Mouse (Mus musculus): ENCODE measurements around the gene Vmn1r204. TPM values are rescaled to one million over a fixed set of nuclear protein-coding genes. Genes with fewer than 3 reads are reported as not detected.
"Not testable (repeated sequence)": the region's sequence is repeated elsewhere in the genome, so short reads cannot be mapped to it uniquely, and the experiment has no call there.

Vmn1r204 gene
- polyA plus RNA-seq (2015; fragmentation: Nextera tagmentation; extraction: Ambion mirVana), result not detected in 2 replicates

DNA sequence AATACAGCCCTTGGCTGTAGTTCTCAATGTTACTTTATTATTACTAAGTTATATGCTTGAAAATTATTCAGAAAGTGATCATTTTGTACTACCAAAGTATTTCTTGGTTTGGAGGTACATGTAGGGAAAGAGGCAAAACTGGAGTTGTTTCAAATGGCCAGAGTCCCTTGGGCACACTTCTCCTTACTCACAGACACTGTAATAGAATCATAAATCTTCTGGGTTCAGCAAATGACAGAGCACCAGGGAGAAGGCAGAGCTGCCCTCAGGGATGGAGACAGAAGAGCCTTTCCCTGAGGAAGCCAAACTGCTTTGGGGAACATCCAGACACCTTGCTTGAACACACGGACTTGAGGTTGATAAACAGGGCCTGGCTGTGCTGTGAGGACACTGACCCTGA is at the start of gene Vmn1r204:
Vmn1r204 (plus strand) TSS at position 301 of the 400 bp plus-strand sequence.
- not testable (repeated sequence) for H3K4me2 ChIP-seq (replicated peaks; ENCODE audit: low read depth); H3K4me1 ChIP-seq (replicated peaks; ENCODE audit: control insufficient read depth, insufficient read depth, low read length); H3K9ac ChIP-seq (ENCODE audit: low read depth, low read length); ATAC-seq; H3K4me3 ChIP-seq (ENCODE audit: low read depth, low read length); H3K27me3 ChIP-seq (replicated peaks; ENCODE audit: control insufficient read depth, insufficient read depth, low read length); H3K27ac ChIP-seq (ENCODE audit: low read depth, low read length); H3K36me3 ChIP-seq (ENCODE audit: control insufficient read depth, insufficient read depth); H3K9me3 ChIP-seq (ENCODE audit: control insufficient read depth)
- 58% methylated on average over 1 of the region's 1 CpGs for WGBS

DNA sequence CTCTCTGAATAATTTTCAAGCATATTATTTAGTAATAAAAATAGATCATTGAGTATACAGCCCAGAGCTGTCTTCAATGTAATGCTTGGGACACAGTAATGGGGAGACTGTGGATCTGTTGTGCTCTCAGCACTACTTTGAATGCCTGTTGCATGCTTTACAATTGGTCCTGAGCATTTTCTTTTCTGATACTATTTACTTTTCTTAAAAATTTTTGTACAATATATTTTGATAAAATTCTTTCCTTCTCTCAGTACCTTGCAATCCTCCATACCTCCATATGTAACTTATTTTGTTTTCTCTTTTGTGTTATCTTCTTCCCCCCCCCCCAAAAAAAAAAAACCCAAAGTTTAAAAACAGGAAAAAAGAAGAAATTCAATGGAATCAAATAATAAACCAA is 47.7 kb upstream of the Vmn1r204 start, which contains the start of gene Vmn1r202:
Vmn1r202 (minus strand) TSS at position 101 of the 400 bp plus-strand sequence.
- Histone ChIP-seq H3K9me3 (ENCODE audit: control insufficient read depth) (no peaks in the 10 kb centered on the region), H3K4me2 (replicated peaks; ENCODE audit: low read depth) (no peak within 1 kb of the TSS), H3K4me3 (ENCODE audit: low read depth, low read length) (no peak within 1 kb of the TSS), H3K27me3 (replicated peaks; ENCODE audit: control insufficient read depth, insufficient read depth, low read length) (no peaks in the 10 kb centered on the region), H3K9ac (ENCODE audit: low read depth, low read length) (no peak within 1 kb of the TSS), H3K36me3 (ENCODE audit: control insufficient read depth, insufficient read depth) (no peaks in the 10 kb centered on the region), H3K27ac (ENCODE audit: low read depth, low read length) (no peak within 1 kb of the TSS), H3K4me1 (replicated peaks; ENCODE audit: control insufficient read depth, insufficient read depth, low read length) (no peaks in the 10 kb centered on the region)
- TF ChIP-seq CTCF (IDR thresholded peaks at IDR 0.05; ENCODE audit: low read depth), result no peak
- ATAC-seq, result no peak

DNA sequence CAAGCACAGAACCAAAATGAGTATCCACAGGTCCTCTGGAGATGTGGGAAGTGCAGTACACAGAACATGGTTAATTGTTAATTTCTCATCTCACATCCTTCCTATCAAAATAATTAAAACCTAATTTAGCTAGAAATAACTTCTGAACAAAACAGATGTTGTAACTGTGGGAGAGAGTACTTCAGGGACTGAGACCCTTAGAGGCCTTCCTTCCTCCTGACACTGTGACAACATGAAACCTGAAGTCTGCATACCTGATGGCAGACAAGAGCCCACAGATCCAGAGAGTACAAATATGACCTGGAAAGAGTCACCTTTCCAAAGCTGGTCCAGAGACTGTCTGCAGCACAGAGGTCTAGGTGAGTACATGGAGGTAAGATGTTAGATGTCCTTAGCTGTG is 35.2 kb upstream of the Vmn1r204 start, which contains the start of gene Vmn1r203:
Vmn1r203 (plus strand) TSS at position 301 of the 400 bp plus-strand sequence.
- Histone ChIP-seq H3K27me3 (replicated peaks; ENCODE audit: control insufficient read depth, insufficient read depth, low read length) (no peaks in the 10 kb centered on the region), H3K9me3 (ENCODE audit: control insufficient read depth) (no peaks in the 10 kb centered on the region), H3K4me1 (replicated peaks; ENCODE audit: control insufficient read depth, insufficient read depth, low read length) (no peaks in the 10 kb centered on the region), H3K27ac (ENCODE audit: low read depth, low read length) (no peak within 1 kb of the TSS), H3K36me3 (ENCODE audit: control insufficient read depth, insufficient read depth) (no peaks in the 10 kb centered on the region), H3K9ac (ENCODE audit: low read depth, low read length) (no peak within 1 kb of the TSS), H3K4me2 (replicated peaks; ENCODE audit: low read depth) (no peak within 1 kb of the TSS), H3K4me3 (ENCODE audit: low read depth, low read length) (no peak within 1 kb of the TSS)
- no peak for ATAC-seq
- no peak for TF ChIP-seq CTCF (IDR thresholded peaks at IDR 0.05; ENCODE audit: low read depth)

DNA sequence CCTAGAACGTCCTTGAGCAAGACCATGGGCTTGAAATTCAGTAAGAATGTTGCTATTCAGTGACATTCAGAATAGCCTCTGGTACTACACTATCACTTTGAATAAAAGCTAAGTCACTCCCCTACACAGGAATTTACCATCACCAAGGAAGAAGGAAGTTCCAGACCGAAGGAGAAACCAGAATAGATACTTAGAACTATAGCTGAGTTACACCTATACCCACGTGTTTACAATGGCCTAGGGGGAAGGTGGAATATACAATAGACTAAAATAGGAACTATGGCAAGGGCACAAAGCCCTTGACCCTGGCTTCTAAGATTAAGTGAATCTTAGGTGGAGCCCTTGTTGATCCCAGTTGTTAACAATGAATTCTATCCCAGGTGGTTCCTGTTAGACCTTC is 21.9 kb downstream of the Vmn1r204 start:
- not testable (repeated sequence) for H3K4me1 ChIP-seq (replicated peaks; ENCODE audit: control insufficient read depth, insufficient read depth, low read length); H3K9ac ChIP-seq (ENCODE audit: low read depth, low read length); H3K4me2 ChIP-seq (replicated peaks; ENCODE audit: low read depth); H3K4me3 ChIP-seq (ENCODE audit: low read depth, low read length); H3K27ac ChIP-seq (ENCODE audit: low read depth, low read length); ATAC-seq; H3K27me3 ChIP-seq (replicated peaks; ENCODE audit: control insufficient read depth, insufficient read depth, low read length); H3K36me3 ChIP-seq (ENCODE audit: control insufficient read depth, insufficient read depth); H3K9me3 ChIP-seq (ENCODE audit: control insufficient read depth)
- WGBS, result 84% methylated on average over 3 of the region's 3 CpGs

DNA sequence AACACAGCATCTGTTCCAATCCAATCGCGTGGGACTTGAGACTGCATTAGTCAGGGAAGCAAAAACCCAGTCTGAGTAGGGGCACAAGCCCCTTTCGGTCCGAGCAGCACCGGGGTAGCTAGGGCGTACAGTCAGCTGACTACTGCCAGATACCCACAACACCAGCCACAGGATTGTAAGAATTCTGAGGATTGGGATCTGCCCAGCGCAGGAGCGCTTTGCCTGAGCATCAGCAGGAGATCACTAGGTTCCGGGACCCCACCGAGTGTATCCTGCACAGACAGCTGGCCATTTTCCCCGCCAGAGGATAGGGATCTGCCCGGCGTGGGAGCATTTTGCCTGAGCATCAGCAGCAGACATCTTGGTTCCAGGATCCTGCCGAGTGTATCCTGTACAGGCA is 30.3 kb downstream of the Vmn1r204 start:
- not testable (repeated sequence) for ATAC-seq; H3K27ac ChIP-seq (ENCODE audit: low read depth, low read length); H3K4me1 ChIP-seq (replicated peaks; ENCODE audit: control insufficient read depth, insufficient read depth, low read length); H3K36me3 ChIP-seq (ENCODE audit: control insufficient read depth, insufficient read depth); H3K27me3 ChIP-seq (replicated peaks; ENCODE audit: control insufficient read depth, insufficient read depth, low read length); H3K9me3 ChIP-seq (ENCODE audit: control insufficient read depth); H3K9ac ChIP-seq (ENCODE audit: low read depth, low read length); H3K4me2 ChIP-seq (replicated peaks; ENCODE audit: low read depth); H3K4me3 ChIP-seq (ENCODE audit: low read depth, low read length)
- WGBS, result 79% methylated on average over 14 of the region's 14 CpGs

DNA sequence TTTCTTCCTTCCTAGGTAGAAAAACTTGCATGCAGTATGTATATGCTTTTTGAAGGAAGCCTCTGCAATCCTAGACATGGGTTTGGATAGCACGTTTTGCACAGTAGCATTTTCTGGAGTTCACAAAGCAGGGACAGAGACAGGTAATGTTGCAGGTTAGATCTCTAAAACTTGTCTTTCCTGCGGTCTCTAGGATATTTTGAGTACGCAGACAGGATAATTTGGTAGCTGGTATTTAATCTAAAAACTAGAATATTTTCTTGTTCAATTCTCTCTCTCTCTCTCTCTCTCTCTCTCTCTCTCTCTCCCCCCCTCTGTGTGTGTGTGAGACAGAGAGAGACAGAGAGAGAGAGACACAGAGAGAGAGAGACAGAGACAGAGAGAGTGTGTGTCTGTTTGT is 39.9 kb downstream of the Vmn1r204 start, which contains the start of gene Vmn1r205:
Vmn1r205 (minus strand) TSS at position 101 of the 400 bp plus-strand sequence.
- TF ChIP-seq CTCF (IDR thresholded peaks at IDR 0.05; ENCODE audit: low read depth), result no peak
- Histone ChIP-seq H3K4me2 (replicated peaks; ENCODE audit: low read depth) (no peak within 1 kb of the TSS), H3K36me3 (ENCODE audit: control insufficient read depth, insufficient read depth) (no peaks in the 10 kb centered on the region), H3K27ac (ENCODE audit: low read depth, low read length) (no peak within 1 kb of the TSS), H3K27me3 (replicated peaks; ENCODE audit: control insufficient read depth, insufficient read depth, low read length) (no peaks in the 10 kb centered on the region), H3K9ac (ENCODE audit: low read depth, low read length) (no peak within 1 kb of the TSS), H3K9me3 (ENCODE audit: control insufficient read depth) (no peaks in the 10 kb centered on the region), H3K4me3 (ENCODE audit: low read depth, low read length) (no peak within 1 kb of the TSS), H3K4me1 (replicated peaks; ENCODE audit: control insufficient read depth, insufficient read depth, low read length) (no peaks in the 10 kb centered on the region)
- 88% methylated on average over 3 of the region's 3 CpGs for WGBS
- no peak for ATAC-seq

Other genes starting within 250 kb of the Vmn1r204 start
- gene Vmn1r197, start 228.6 kb upstream of the Vmn1r204 start, polyA plus RNA-seq (2015; fragmentation: Nextera tagmentation; extraction: Ambion mirVana), result not detected in 2 replicates
- not detected in 2 replicates for gene Vmn1r198, start 202.8 kb upstream of the Vmn1r204 start, polyA plus RNA-seq (2015; fragmentation: Nextera tagmentation; extraction: Ambion mirVana)
- not detected in 2 replicates for gene Vmn1r199, start 173.4 kb upstream of the Vmn1r204 start, polyA plus RNA-seq (2015; fragmentation: Nextera tagmentation; extraction: Ambion mirVana)
- gene Vmn1r200, start 162.8 kb upstream of the Vmn1r204 start, polyA plus RNA-seq (2015; fragmentation: Nextera tagmentation; extraction: Ambion mirVana), result not detected in 2 replicates
- not detected in 2 replicates for gene Vmn1r201, start 81.3 kb upstream of the Vmn1r204 start, polyA plus RNA-seq (2015; fragmentation: Nextera tagmentation; extraction: Ambion mirVana)
- gene Vmn1r202, start 47.8 kb upstream of the Vmn1r204 start, polyA plus RNA-seq (2015; fragmentation: Nextera tagmentation; extraction: Ambion mirVana), result not detected in 2 replicates
- gene Vmn1r203, start 35.1 kb upstream of the Vmn1r204 start, polyA plus RNA-seq (2015; fragmentation: Nextera tagmentation; extraction: Ambion mirVana), result not detected in 2 replicates
- gene Vmn1r205, start 39.8 kb downstream of the Vmn1r204 start, polyA plus RNA-seq (2015; fragmentation: Nextera tagmentation; extraction: Ambion mirVana), result not detected in 2 replicates
- not detected in 2 replicates for gene Vmn1r206, start 71.1 kb downstream of the Vmn1r204 start, polyA plus RNA-seq (2015; fragmentation: Nextera tagmentation; extraction: Ambion mirVana)
- gene Vmn1r207-ps, start 176.4 kb downstream of the Vmn1r204 start, polyA plus RNA-seq (2015; fragmentation: Nextera tagmentation; extraction: Ambion mirVana), result not detected in 2 replicates
- gene Vmn1r208, start 224.2 kb downstream of the Vmn1r204 start, polyA plus RNA-seq (2015; fragmentation: Nextera tagmentation; extraction: Ambion mirVana), result not detected in 2 replicates

All from intestine, postnatal 0 days (tissue).